ENCODE assay signal across 27 mouse cellular contexts in the genomic region with DNA sequence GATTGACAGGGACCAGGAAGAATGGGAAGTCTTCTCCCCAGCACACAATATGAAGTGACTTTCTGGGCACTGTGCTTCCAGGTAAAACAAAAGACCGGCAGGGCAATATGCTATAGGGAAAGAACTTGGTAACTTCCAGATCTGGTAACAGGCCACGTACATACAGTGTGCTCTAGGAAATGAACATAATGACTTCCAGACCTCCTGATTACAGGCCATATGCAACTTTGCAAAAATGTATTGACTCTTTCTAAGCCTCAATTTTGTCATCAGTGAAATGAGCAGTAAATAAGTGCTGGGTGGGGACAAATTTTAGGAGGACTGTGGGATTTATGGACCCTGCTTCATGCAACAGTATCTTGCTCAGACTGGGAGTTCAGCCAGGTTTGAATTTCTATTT.
DNase-seq lines count a peak whose midpoint lies in the region; ATAC-seq lines count a peak whose summit lies in the region.
"Had no signal": no experiment of that assay in that cellular context is flagged by ENCODE, and none has a peak within 500 bp of the region (broad histone marks: within the 10 kb centered on the region; RNA-seq: fewer than 3 reads in every experiment).

No protein-coding gene starts in this region.

- H3K4me3 ChIP-seq in embryonic facial prominence, embryonic 11.5 days (ENCODE audit: low read depth, low read length) = no peak overlapping the region
- no peak overlapping the region for H3K4me3 ChIP-seq in embryonic facial prominence, embryonic 10.5 days
- H3K4me3 ChIP-seq in embryonic facial prominence, embryonic 14.5 days (ENCODE audit: low read depth, low read length) = no peak overlapping the region
- no peak overlapping the region for H3K4me3 ChIP-seq in limb, embryonic 13.5 days
- H3K4me3 ChIP-seq in limb, embryonic 15.5 days = no peak overlapping the region
- H3K4me3 ChIP-seq: embryonic facial prominence, embryonic 12.5 days; embryonic facial prominence, embryonic 15.5 days; erythroblast, embryonic 14.5 days; forebrain, embryonic 13.5 days; forebrain, embryonic 15.5 days had no signal

- no peaks in the 10 kb centered on the region for H3K27me3 ChIP-seq in embryonic facial prominence, embryonic 11.5 days (ENCODE audit: control insufficient read depth, insufficient read depth, low read length)
- H3K27me3 ChIP-seq in embryonic facial prominence, embryonic 10.5 days (replicated peaks; ENCODE audit: low read depth, poor library complexity, severe bottlenecking) = no peaks in the 10 kb centered on the region
- H3K27me3 ChIP-seq in embryonic facial prominence, embryonic 14.5 days (replicated peaks; ENCODE audit: control insufficient read depth, insufficient read depth, low read length) = no peaks in the 10 kb centered on the region
- no peaks in the 10 kb centered on the region for H3K27me3 ChIP-seq in limb, embryonic 13.5 days
- H3K27me3 ChIP-seq in limb, embryonic 15.5 days = no peaks in the 10 kb centered on the region
- H3K27me3 ChIP-seq: CH12.LX; embryonic facial prominence, embryonic 12.5 days; embryonic facial prominence, embryonic 15.5 days; forebrain, embryonic 13.5 days; forebrain, embryonic 15.5 days had no signal

- H3K4me2 ChIP-seq in embryonic facial prominence, embryonic 11.5 days (ENCODE audit: low read depth, low read length) = no peak overlapping the region
- no peak overlapping the region for H3K4me2 ChIP-seq in embryonic facial prominence, embryonic 14.5 days (ENCODE audit: low read depth, low read length)
- no peak overlapping the region for H3K4me2 ChIP-seq in limb, embryonic 13.5 days (replicated peaks)
- H3K4me2 ChIP-seq in limb, embryonic 15.5 days = no peak overlapping the region
- H3K4me2 ChIP-seq: embryonic facial prominence, embryonic 12.5 days; embryonic facial prominence, embryonic 15.5 days; forebrain, embryonic 13.5 days; forebrain, embryonic 15.5 days had no signal

- H3K9me3 ChIP-seq in embryonic facial prominence, embryonic 11.5 days (replicated peaks; ENCODE audit: control insufficient read depth, low read length) = no peaks in the 10 kb centered on the region
- no peaks in the 10 kb centered on the region for H3K9me3 ChIP-seq in embryonic facial prominence, embryonic 10.5 days
- no peaks in the 10 kb centered on the region for H3K9me3 ChIP-seq in embryonic facial prominence, embryonic 14.5 days (ENCODE audit: control insufficient read depth, low read length)
- H3K9me3 ChIP-seq in limb, embryonic 13.5 days = no peaks in the 10 kb centered on the region
- no peaks in the 10 kb centered on the region for H3K9me3 ChIP-seq in limb, embryonic 15.5 days
- H3K9me3 ChIP-seq: embryonic facial prominence, embryonic 12.5 days; embryonic facial prominence, embryonic 15.5 days; forebrain, embryonic 13.5 days; forebrain, embryonic 15.5 days had no signal

- H3K36me3 ChIP-seq in embryonic facial prominence, embryonic 11.5 days (replicated peaks; ENCODE audit: control insufficient read depth, insufficient read depth, low read depth, low read length) = no peaks in the 10 kb centered on the region
- no peaks in the 10 kb centered on the region for H3K36me3 ChIP-seq in embryonic facial prominence, embryonic 10.5 days (replicated peaks)
- no peaks in the 10 kb centered on the region for H3K36me3 ChIP-seq in embryonic facial prominence, embryonic 14.5 days (ENCODE audit: control insufficient read depth, insufficient read depth, low read length)
- H3K36me3 ChIP-seq in limb, embryonic 13.5 days = no peaks in the 10 kb centered on the region
- no peaks in the 10 kb centered on the region for H3K36me3 ChIP-seq in limb, embryonic 15.5 days
- H3K36me3 ChIP-seq: embryonic facial prominence, embryonic 12.5 days; embryonic facial prominence, embryonic 15.5 days; forebrain, embryonic 15.5 days; G1E had no signal

- no peaks in the 10 kb centered on the region for H3K4me1 ChIP-seq in embryonic facial prominence, embryonic 11.5 days (ENCODE audit: control insufficient read depth, insufficient read depth, low read length)
- 0 out of 2 replicates have a peak, but pooled peaks cover 7% of the 10 kb centered on the region for H3K4me1 ChIP-seq in embryonic facial prominence, embryonic 10.5 days
- no peaks in the 10 kb centered on the region for H3K4me1 ChIP-seq in embryonic facial prominence, embryonic 14.5 days (ENCODE audit: control insufficient read depth, insufficient read depth, low read length)
- H3K4me1 ChIP-seq in limb, embryonic 13.5 days = peaks cover 10% of the 10 kb centered on the region; the same call in 1 of the 2 replicates
- no peaks in the 10 kb centered on the region for H3K4me1 ChIP-seq in limb, embryonic 15.5 days
- H3K4me1 ChIP-seq: embryonic facial prominence, embryonic 15.5 days; forebrain, embryonic 13.5 days; forebrain, embryonic 15.5 days had no signal

- WGBS in embryonic facial prominence, embryonic 11.5 days = 32% methylated on average over 2 of the region's 2 CpGs
- 57% methylated on average over 2 of the region's 2 CpGs for WGBS in embryonic facial prominence, embryonic 10.5 days
- 27% methylated on average over 2 of the region's 2 CpGs for WGBS in embryonic facial prominence, embryonic 14.5 days
- 29% methylated on average over 2 of the region's 2 CpGs for WGBS in limb, embryonic 13.5 days
- WGBS in limb, embryonic 15.5 days = 43% methylated on average over 2 of the region's 2 CpGs

- ATAC-seq in embryonic facial prominence, embryonic 11.5 days (replicated peaks; ENCODE audit: insufficient number of reproducible peaks, low FRiP score, low TSS enrichment, low read depth) = no peak; the same call in 1 of the 2 replicates
- no peak for ATAC-seq in embryonic facial prominence, embryonic 14.5 days (ENCODE audit: low read depth)
- peak; percentile 72 for ATAC-seq in limb, embryonic 13.5 days (ENCODE audit: low FRiP score, low read depth)
- ATAC-seq in limb, embryonic 15.5 days (ENCODE audit: insufficient number of reproducible peaks, low FRiP score, low TSS enrichment, low read depth) = peak; percentile 42; the same call in 1 of the 2 replicates
- ATAC-seq: activated CD4-positive, CD25-positive, alpha-beta regulatory T cell, adult 4 months; CD4-positive, CD25-positive, alpha-beta regulatory T cell, adult 4 months; forebrain, embryonic 13.5 days; forebrain, embryonic 15.5 days; forebrain, postnatal 0 days; Patski had no signal

- peak; percentile 69 for DNase-seq in embryonic facial prominence, embryonic 11.5 days (ENCODE audit: low spot score)
- DNase-seq in embryonic facial prominence, embryonic 10.5 days (ENCODE audit: low spot score) = no peak
- DNase-seq in embryonic facial prominence, embryonic 14.5 days (ENCODE audit: low spot score) = peak; percentile 47
- DNase-seq in right cerebral cortex, postnatal 14 days = no peak
- DNase-seq in right cerebral cortex, adult 18-20 months = no peak
- DNase-seq: adrenal gland, adult 8-10 months; adrenal gland, postnatal 14 days; adrenal gland, postnatal 36 days; B cell, adult 2 months; cerebellum, adult 11-12 months; cerebellum, adult 2 months; cerebellum, adult 9-10 months; cerebellum, postnatal 10 days; cerebellum, postnatal 25 days; forebrain, postnatal 0 days had no signal

- no peak overlapping the region for H3K9ac ChIP-seq in embryonic facial prominence, embryonic 11.5 days (replicated peaks; ENCODE audit: low read length)
- H3K9ac ChIP-seq in embryonic facial prominence, embryonic 14.5 days (ENCODE audit: low read depth, low read length) = no peak overlapping the region
- no peak overlapping the region for H3K9ac ChIP-seq in limb, embryonic 13.5 days
- H3K9ac ChIP-seq in limb, embryonic 15.5 days = no peak overlapping the region
- H3K9ac ChIP-seq: embryonic facial prominence, embryonic 12.5 days; embryonic facial prominence, embryonic 15.5 days; forebrain, embryonic 13.5 days; forebrain, embryonic 15.5 days; forebrain, postnatal 0 days had no signal

- H3K27ac ChIP-seq in embryonic facial prominence, embryonic 11.5 days (replicated peaks; ENCODE audit: low read depth, low read length) = no peak overlapping the region
- H3K27ac ChIP-seq in embryonic facial prominence, embryonic 10.5 days (replicated peaks) = no peak overlapping the region
- no peak overlapping the region for H3K27ac ChIP-seq in embryonic facial prominence, embryonic 14.5 days (replicated peaks; ENCODE audit: low read depth, low read length)
- H3K27ac ChIP-seq in limb, embryonic 13.5 days = no peak overlapping the region
- no peak overlapping the region for H3K27ac ChIP-seq in limb, embryonic 15.5 days
- H3K27ac ChIP-seq: embryonic facial prominence, embryonic 12.5 days; embryonic facial prominence, embryonic 15.5 days; forebrain, embryonic 13.5 days; forebrain, embryonic 15.5 days had no signal

Comparison
In these comparisons a context has a peak if more than half of its experiments do, and no peak if none do; other contexts are left out.
1. DNase-seq: peak in embryonic facial prominence, embryonic 11.5 days (single experiment) and embryonic facial prominence, embryonic 14.5 days (single experiment); none in embryonic facial prominence, embryonic 10.5 days (single experiment), right cerebral cortex, postnatal 14 days (single experiment) and right cerebral cortex, adult 18-20 months (single experiment).
2. ATAC-seq: peak in limb, embryonic 13.5 days (single experiment) and limb, embryonic 15.5 days (single experiment); none in embryonic facial prominence, embryonic 11.5 days (single experiment) and embryonic facial prominence, embryonic 14.5 days (single experiment).